Mouse (Mus musculus) ES-E14 (cell line): ENCODE measurements at regions not wholly inside any gene's neighbourhood (a gene's known extent, or its start where the extent isn't known, plus 50 kb on each side); places are given as distances from the start of the nearest gene placed in this dataset.

Experiments used
- HCFC1 ChIP-seq: IDR thresholded peaks from 2 replicates; pipeline ENCODE4 v1.6.1; 2012; ENCODE audit warnings: low read length, inconsistent platforms, borderline replicate concordance; ENCODE audit not compliant: insufficient read depth
- MAFK ChIP-seq: IDR thresholded peaks from 2 replicates; pipeline ENCODE4 v1.6.1; 2014; ENCODE audit warnings: mild to moderate bottlenecking, low read depth, low read length, inconsistent platforms; ENCODE audit not compliant: insufficient read depth

DNA sequence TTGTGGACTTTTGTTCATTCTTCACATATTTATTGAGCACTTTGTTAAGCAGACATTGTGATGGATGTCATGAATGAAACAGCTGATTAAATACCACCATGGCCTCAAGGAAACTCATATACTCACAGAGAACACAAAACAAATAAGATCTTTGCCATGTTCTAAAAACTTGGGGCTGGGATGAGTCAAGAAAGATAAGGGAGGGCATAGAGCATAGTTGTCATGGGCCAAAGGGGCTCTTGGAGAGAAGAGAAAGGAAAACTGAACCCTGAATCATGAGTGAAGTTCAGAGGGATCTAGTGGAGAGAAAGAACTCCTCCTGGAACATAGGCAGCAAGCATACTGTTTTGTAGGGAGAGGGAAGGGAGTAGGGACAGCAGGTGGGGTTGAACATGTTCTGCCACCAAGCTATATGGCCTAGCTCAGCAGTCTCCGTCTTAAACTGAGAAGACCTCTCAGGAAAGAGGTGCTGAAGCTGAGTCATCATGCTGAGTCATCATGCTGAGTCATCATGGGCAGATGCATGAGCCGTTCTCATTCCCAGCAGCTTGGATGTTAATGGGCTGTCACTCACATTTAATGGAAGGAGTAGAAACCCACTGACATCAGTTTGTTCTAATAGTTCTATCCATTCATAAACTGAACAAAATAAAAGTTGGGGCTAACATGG lies 69.6 kb downstream of the Cetn3 start:
- TF ChIP-seq MAFK (peak; percentile 95), HCFC1 (no peak)
